Mouse (Mus musculus) kidney, postnatal 25 days (tissue): ENCODE data around the gene Drg1.

Experiments
- DNase-seq, 2 experiments: peaks; one replicate each; pipeline ENCODE4 v3.0.0; 2021; ENCODE audit warnings: mixed read lengths in 2 of 2

Gene Drg1

GRCm38 (mm10) chr11:3289803-3290639 is 23.8 kb upstream of the Drg1 start:
- DNase-seq: peak; percentile 85 to 92

- peak; percentile 76 to 95 for DNase-seq
Observed at GRCm38 (mm10) chr11:3289302-3289802, 23.1 kb upstream of the Drg1 start.

GRCm38 (mm10) chr11:3288521-3289301 is 22.5 kb upstream of the Drg1 start, which contains the start of gene Patz1:
Gene Patz1 (plus strand): TSS chr11:3288874.
- DNase-seq: peak; percentile 64 to 66

GRCm38 (mm10) chr11:3287921-3288320 is 21.7 kb upstream of the Drg1 start:
- DNase-seq: peak; percentile 35 to 73

- no peak for DNase-seq
Observed at GRCm38 (mm10) chr11:3287131-3287530, 20.9 kb upstream of the Drg1 start.

GRCm38 (mm10) chr11:3285940-3286339 is 19.7 kb upstream of the Drg1 start:
- no peak for DNase-seq

- DNase-seq: no peak
Observed at GRCm38 (mm10) chr11:3283645-3284044, 17.4 kb upstream of the Drg1 start.

GRCm38 (mm10) chr11:3282887-3283286 is 16.7 kb upstream of the Drg1 start:
- DNase-seq: no peak

GRCm38 (mm10) chr11:3279729-3280128 is 13.5 kb upstream of the Drg1 start:
- no peak for DNase-seq

GRCm38 (mm10) chr11:3278351-3278750 is 12.1 kb upstream of the Drg1 start:
- DNase-seq: no peak

- no peak for DNase-seq
Observed at GRCm38 (mm10) chr11:3269241-3269640, 3.0 kb upstream of the Drg1 start.

GRCm38 (mm10) chr11:3267133-3267532 is 918 bp upstream of the Drg1 start:
- DNase-seq: no peak

GRCm38 (mm10) chr11:3265291-3266078 is 730 bp downstream of the Drg1 start:
- DNase-seq: no peak

GRCm38 (mm10) chr11:3259537-3259936 is 6.7 kb downstream of the Drg1 start:
- no peak for DNase-seq

GRCm38 (mm10) chr11:3247387-3247786 is 18.8 kb downstream of the Drg1 start:
- no peak for DNase-seq

- no peak for DNase-seq
Observed at GRCm38 (mm10) chr11:3243771-3244170, 22.4 kb downstream of the Drg1 start.

GRCm38 (mm10) chr11:3242395-3242794 is 23.8 kb downstream of the Drg1 start:
- DNase-seq: no peak

GRCm38 (mm10) chr11:3235277-3235676 is 30.9 kb downstream of the Drg1 start:
- DNase-seq: peak in 1 of 2 experiments; percentile 29

GRCm38 (mm10) chr11:3233704-3234103 is 32.5 kb downstream of the Drg1 start:
- DNase-seq: no peak

GRCm38 (mm10) chr11:3232248-3232647 is 34.0 kb downstream of the Drg1 start:
- no peak for DNase-seq

GRCm38 (mm10) chr11:3227113-3227512 is 39.1 kb downstream of the Drg1 start:
- no peak for DNase-seq

GRCm38 (mm10) chr11:3223105-3223504 is 43.1 kb downstream of the Drg1 start:
- DNase-seq: no peak

- no peak for DNase-seq
Observed at GRCm38 (mm10) chr11:3212526-3212925, 53.7 kb downstream of the Drg1 start.
